Mouse (Mus musculus) embryonic facial prominence, embryonic 12.5 days (tissue): Measurements from ENCODE around the gene Gm10160. TPM values are rescaled to one million over a fixed set of nuclear protein-coding genes. Genes with fewer than 3 reads are reported as not detected.

Experiments
- ATAC-seq: fragments of 200-750 bp; cut with Nextera tagmentation; 2 replicates; pipeline ENCODE4 v1.8.0; 2017; ENCODE audit not compliant: insufficient number of reproducible peaks, insufficient read depth, low FRiP score, low TSS enrichment
- H3K27ac ChIP-seq: fragments of 300-500 bp; sonication (generic); 2 replicates; pipeline ENCODE4 v1.5.1; 2016; ENCODE audit warnings: mild to moderate bottlenecking
- H3K27me3 ChIP-seq: fragments of 300-500 bp; sonication (generic); 2 replicates; pipeline ENCODE4 v1.6.1; 2016; ENCODE audit warnings: mild to moderate bottlenecking, moderate library complexity
- H3K36me3 ChIP-seq: fragments of 300-500 bp; sonication (generic); 2 replicates; pipeline ENCODE4 v1.6.1; 2016; ENCODE audit warnings: mild to moderate bottlenecking
- H3K4me1 ChIP-seq: fragments of 300-500 bp; sonication (generic); 2 replicates; pipeline ENCODE4 v1.6.1; 2016
- H3K4me2 ChIP-seq: fragments of 300-500 bp; sonication (generic); replicated peaks from 2 replicates; pipeline ENCODE4 v1.6.1; 2016; ENCODE audit warnings: mild to moderate bottlenecking, moderate library complexity
- H3K4me3 ChIP-seq: fragments of 300-500 bp; sonication (generic); 2 replicates; pipeline ENCODE4 v1.5.1; 2016; ENCODE audit warnings: mild to moderate bottlenecking
- H3K9ac ChIP-seq: fragments of 300-500 bp; sonication (generic); 2 replicates; pipeline ENCODE4 v1.6.1; 2016; ENCODE audit warnings: mild to moderate bottlenecking, moderate library complexity
- H3K9me3 ChIP-seq: fragments of 300-500 bp; sonication (generic); 2 replicates; pipeline ENCODE4 v1.6.1; 2016; ENCODE audit warnings: mild to moderate bottlenecking, moderate library complexity
- WGBS: fragments of 180-500 bp; shearing (Covaris S2); methylation state at CpG from one replicate; pipeline ENCODE4 v1.1.7; 2016; 5-methylcytosine and 5-hydroxymethylcytosine counted together
- polyA plus RNA-seq: library from polyadenylated mRNA; unstranded; fragments of >200 nt; fragmentation: Nextera tagmentation; extraction: Ambion mirVana; gene quantifications from 2 replicates; pipeline ENCODE4 v1.2.1, GENCODE M21; 2016

The Gm10160 gene
- polyA plus RNA-seq, 1 experiment from 2014 or later: not detected

DNA sequence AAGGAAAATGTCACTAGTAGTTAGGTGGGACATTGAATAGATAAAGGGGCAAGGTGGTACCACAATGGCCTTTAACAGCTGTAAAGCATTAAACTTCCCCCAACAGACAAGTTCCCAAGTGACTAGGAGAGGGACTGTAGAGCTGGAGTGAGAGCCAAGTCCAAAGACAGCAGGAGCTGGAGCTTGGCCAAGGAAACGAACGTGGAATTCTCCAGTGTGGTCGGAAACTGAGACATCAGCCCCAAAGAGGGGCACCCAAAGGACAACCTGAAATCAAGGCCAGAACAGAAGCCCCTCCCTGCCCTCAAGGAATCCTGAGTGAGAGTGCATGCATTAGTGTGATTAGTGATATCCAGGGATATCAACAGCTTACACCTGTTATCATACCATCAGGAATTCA is 30.2 kb downstream of the Gm10160 start:
- H3K4me2 ChIP-seq: 0 out of 2 replicates have a peak overlapping the region, but pooled peaks have one; percentile 8
- no peaks in the 10 kb centered on the region for H3K36me3 ChIP-seq
- ATAC-seq: no peak
- H3K9me3 ChIP-seq: no peaks in the 10 kb centered on the region
- H3K27me3 ChIP-seq: no peaks in the 10 kb centered on the region
- no peak overlapping the region for H3K9ac ChIP-seq
- WGBS: 23% methylated on average over 3 of the region's 3 CpGs
- 0 out of 2 replicates have a peak overlapping the region, but pooled peaks have one; percentile 25 for H3K27ac ChIP-seq
- H3K4me3 ChIP-seq: no peak overlapping the region
- peaks cover 47% of the 10 kb centered on the region for H3K4me1 ChIP-seq

DNA sequence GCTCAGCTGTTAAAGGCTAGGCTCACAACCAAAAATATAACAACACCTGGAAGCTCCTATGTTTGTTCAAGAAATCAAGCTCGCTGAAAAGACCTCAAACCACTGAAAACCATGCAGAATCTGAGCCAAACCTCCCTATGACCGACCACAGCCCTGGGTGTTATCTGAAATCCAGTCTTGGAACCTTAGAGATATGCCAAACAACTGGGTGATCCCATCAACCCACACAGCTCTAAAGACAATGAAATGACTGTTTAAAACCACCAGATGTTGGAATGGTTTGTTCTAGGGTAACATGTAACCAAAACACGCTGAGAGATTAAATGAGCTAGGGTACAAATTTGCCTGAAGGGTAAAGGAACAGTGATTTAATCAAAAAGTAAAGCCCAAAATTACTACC is 30.7 kb downstream of the Gm10160 start:
- peaks cover 44% of the 10 kb centered on the region for H3K4me1 ChIP-seq
- no peaks in the 10 kb centered on the region for H3K36me3 ChIP-seq
- no peak overlapping the region for H3K4me3 ChIP-seq
- ATAC-seq: no peak
- H3K9me3 ChIP-seq: no peaks in the 10 kb centered on the region
- H3K4me2 ChIP-seq: no peak overlapping the region
- H3K9ac ChIP-seq: no peak overlapping the region
- no peak overlapping the region for H3K27ac ChIP-seq
- no peaks in the 10 kb centered on the region for H3K27me3 ChIP-seq
- WGBS: 31% methylated on average over 3 of the region's 3 CpGs

DNA sequence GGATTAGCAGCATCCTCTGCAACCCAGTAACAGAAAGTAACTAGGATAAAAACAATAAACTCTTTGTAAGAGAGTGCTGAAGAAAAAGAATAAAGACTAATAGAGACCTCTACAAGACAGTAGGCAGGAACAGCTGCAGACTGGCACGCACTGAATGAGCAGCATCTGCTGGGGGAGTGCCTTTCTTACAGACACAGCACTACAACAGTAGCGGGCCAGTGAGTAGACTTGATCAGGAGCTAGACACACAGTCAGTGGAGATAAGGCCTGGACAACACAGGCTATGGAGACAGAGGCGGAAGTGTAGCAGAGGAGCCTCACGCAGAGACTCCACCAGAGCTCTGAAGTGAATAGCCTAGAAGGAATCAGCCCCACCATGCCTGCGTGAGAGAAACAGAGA is 49.5 kb downstream of the Gm10160 start:
- ATAC-seq: no peak
- no peaks in the 10 kb centered on the region for H3K9me3 ChIP-seq
- H3K27ac ChIP-seq: 0 out of 2 replicates have a peak overlapping the region, but pooled peaks have one; percentile 57
- H3K4me2 ChIP-seq: no peak overlapping the region
- no peaks in the 10 kb centered on the region; the same call in 1 of the 2 replicates for H3K36me3 ChIP-seq
- H3K4me1 ChIP-seq: no peaks in the 10 kb centered on the region
- H3K27me3 ChIP-seq: no peaks in the 10 kb centered on the region
- no peak overlapping the region for H3K4me3 ChIP-seq
- 77% methylated on average over 5 of the region's 5 CpGs for WGBS
- H3K9ac ChIP-seq: no peak overlapping the region

Other genes with a start within 250 kb of the Gm10160 start
- gene Homer2, start 148.3 kb downstream of the Gm10160 start, polyA plus RNA-seq: 27.7 and 30.5 TPM in 2 replicates
- 119 and 122 TPM in 2 replicates for gene Ramac, start 92.9 kb downstream of the Gm10160 start, polyA plus RNA-seq
- 45.8 and 54.4 TPM in 2 replicates for gene 3110040N11Rik, start 66.3 kb downstream of the Gm10160 start, polyA plus RNA-seq
- 83.2 and 86.0 TPM in 2 replicates for gene Btbd1, start 26.4 kb downstream of the Gm10160 start, polyA plus RNA-seq
- 15.8 and 16.0 TPM in 2 replicates for gene Tm6sf1, start 3.2 kb upstream of the Gm10160 start, polyA plus RNA-seq
- 34.7 and 35.7 TPM in 2 replicates for gene Hdgfl3, start 78.7 kb upstream of the Gm10160 start, polyA plus RNA-seq
- gene Bnc1, start 136.5 kb upstream of the Gm10160 start, polyA plus RNA-seq: 4.5 and 5.2 TPM in 2 replicates